Mouse (Mus musculus) cerebellum, postnatal 10 days (tissue): ENCODE data around the gene Nucb2.
A peak's percentile ranks its signal among the peaks of the same experiment; 100 is the strongest.

Experiments used
- DNase-seq, 2 experiments: peaks; one replicate each; pipeline ENCODE4 v3.0.0; 2021; ENCODE audit warnings: mixed read lengths in 2 of 2

Nucb2 gene

DNA sequence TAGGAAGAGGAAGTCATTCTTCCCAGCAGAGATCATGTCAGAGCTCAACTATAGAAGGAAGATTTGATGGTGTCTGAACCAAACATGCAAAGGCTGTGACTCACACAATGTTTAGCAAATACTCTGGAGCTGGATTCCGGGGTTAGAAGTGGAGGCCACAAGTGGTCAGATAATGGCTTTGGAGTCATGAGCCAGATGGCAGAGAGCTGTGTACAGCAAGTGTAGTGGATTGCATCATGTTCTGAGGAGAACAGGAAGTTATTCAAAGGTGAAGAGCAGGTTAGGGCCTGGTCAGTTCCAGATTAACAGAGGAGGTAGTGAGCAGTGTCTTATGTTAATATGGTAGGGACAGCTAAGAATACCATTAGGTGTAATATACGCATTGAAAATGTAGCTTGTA lies 20.4 kb downstream of the Nucb2 start:
- no peak for DNase-seq

DNA sequence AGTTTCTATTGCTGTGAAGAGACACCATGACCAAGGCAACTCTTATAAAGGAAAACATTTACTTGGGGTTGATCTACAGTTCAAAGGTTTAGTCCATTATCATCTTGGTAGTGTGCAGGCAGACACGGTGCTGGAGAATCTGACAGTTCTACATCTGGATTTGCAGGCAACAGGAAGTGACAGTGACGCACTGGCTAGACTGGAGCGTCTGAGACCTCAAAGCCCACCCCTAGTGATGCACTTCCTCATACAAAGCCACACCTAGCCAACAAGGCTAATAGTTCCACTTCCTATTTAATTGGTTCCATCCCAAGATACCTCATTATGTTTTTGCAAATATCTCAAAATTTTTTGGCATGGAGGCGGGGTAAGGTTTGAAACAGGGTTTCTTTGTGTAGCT lies 25.6 kb downstream of the Nucb2 start:
- DNase-seq = no peak

DNA sequence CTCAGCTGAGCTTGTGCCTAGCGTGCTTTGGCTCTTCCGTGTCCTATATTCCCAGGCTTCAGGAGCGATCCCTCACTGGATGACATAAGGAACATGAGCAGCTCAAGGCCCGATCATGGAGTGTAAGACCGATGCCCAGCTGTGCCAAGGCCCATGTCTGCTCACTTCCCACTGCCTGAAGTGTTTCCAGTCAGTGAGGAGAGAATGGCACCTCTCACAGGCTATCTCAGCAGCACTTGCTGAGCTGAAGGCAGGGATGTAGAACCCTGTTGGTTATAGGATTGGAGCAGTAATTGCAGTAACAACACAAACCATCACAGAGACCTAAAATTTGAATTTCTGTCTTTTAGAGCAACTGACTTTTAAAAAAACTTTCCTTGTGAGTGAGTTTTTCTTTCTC lies 26.3 kb downstream of the Nucb2 start:
- no peak for DNase-seq

DNA sequence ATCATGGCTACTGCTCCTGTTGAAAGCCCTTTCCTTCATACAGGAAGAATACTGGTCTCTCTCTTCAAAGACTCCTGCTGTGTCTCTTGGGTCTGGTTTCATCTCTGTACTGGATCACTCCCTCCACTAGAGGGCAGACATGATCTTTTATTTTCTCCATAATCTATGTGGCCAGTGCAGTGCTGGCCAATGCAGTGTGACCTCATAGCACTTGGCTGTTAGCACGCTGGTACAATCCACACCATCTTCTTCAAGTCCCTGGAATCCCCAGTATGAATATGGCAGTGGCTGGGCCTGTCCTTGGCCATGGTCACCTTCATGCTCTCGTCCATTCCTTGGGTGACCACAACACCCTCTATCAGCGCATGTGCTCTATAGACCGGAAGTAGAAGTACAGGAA lies 27.1 kb downstream of the Nucb2 start:
- DNase-seq = peak; percentile 67 to 83

DNA sequence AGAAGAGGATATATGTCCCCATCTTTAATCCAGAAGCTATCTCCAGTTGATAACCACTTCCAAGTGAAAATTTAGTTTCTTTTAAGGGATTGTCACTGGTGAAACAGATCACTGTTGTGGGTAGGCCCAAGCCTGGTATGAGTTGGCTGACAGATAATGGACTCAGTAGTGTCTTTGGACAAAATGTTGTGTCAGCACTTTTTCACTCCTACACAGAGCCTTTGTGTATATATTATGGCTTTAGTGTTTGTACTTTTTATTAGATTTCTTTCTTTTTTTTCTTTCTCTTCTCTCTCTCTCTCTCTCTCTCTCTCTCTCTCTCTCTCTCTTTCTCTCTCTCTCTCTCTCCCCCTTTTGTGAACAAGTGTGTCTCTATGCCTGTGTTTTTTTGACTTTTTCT lies 52.7 kb downstream of the Nucb2 start:
- no peak for DNase-seq

DNA sequence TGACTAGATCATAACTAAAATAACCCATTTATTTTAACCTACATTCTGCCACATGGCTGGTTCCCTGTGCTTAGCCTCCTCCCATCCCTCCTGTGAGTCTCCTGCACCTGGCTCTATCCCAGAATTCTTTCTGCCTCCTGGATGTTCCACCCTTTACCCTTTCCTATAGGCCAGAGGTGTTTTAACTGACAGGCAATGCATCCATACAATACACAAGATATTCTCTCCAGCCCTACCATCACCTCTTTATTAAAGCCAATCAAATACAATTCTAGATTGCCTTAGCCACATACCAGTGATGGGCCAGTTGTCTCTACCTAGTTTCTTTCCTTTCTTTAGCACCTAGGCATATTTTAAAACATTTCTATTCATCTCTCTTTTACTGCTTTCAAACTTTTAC lies 70.4 kb downstream of the Nucb2 start:
- DNase-seq = peak; percentile 30 to 40
